Mouse (Mus musculus) brain, embryonic 14.5 days (tissue): ENCODE data around the gene Pih1d3.

Experiments
- CTCF ChIP-seq: fragments of 200-500 bp; IDR thresholded peaks from 2 replicates; pipeline ENCODE4 v1.5.1; 2012; ENCODE audit warnings: inconsistent platforms, mild to moderate bottlenecking, moderate library complexity, borderline replicate concordance; ENCODE audit not compliant: insufficient read depth, insufficient read length; ENCODE audit errors: extremely low read depth
- POLR2A ChIP-seq: fragments of 200-500 bp; IDR thresholded peaks from 2 replicates; pipeline ENCODE4 v1.6.1; 2012; ENCODE audit warnings: mild to moderate bottlenecking, inconsistent platforms, borderline replicate concordance; ENCODE audit not compliant: poor library complexity, insufficient read depth, insufficient read length, severe bottlenecking; ENCODE audit errors: extremely low read depth

DNA sequence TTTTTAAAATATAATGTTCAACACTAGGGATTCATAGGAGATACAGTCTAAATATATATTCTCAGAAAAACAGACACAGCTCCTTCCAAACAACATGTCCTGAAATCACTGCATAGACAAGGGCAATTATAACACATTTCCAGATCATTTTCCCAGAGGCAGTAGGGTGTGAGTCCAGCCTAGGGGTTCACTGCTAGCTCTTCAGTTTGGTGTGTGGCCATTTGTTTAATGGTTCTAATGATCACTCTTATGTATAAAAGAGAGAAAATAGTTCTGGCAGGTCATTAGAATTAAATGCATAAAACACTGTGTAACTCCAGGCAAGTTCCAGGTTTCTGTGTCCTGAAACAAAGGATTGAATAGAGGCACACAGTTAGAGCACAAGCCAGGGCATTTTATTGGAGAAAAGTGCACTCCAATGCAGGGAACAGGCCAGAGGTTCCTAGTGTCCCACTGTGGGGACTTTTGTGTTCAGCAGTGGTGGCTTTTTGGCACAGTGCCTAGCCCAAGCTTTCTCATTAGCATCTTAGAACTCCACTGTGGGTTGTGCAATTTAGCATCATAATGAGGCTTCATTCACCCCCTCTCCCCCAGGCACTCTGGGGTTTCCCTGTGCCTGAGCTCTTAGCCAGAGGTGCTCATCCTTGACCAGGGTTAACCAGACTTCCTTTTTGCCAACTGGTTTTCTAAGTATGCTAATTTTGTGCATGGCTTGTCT is 10.8 kb downstream of the Pih1d3 start:
- TF ChIP-seq CTCF: no peak
- no peak for TF ChIP-seq POLR2A
